Mouse (Mus musculus) naive thymus-derived CD4-positive, alpha-beta T cell, adult 2 months (primary cell): ENCODE measurements around the gene Tmeff2.
A peak's percentile ranks its signal among the peaks of the same experiment; 100 is the strongest.

Experiments used
- DNase-seq: peaks from one replicate; pipeline ENCODE4 v3.0.0-alpha.2; 2011; ENCODE audit warnings: low read depth

The Tmeff2 gene

DNA sequence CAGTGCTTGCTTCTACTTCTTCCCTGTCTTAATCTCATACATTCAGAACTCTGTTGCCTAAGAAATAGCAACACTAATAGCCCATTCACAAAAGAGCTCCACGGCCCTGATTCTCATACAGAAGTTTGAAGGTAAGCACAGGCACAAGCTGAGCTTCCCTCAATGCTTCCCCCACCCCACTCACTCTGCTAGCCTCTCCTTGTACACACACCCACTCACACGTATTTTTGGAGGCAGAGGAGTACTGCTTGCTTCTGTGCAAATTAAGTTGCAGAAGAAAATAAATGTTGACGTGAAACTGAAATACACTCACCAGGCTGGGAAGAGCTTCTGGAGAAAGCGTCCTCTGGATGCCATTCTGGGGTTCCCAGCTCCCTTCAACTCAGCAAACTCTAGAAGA lies 80.1 kb downstream of the Tmeff2 start:
- no peak for DNase-seq

DNA sequence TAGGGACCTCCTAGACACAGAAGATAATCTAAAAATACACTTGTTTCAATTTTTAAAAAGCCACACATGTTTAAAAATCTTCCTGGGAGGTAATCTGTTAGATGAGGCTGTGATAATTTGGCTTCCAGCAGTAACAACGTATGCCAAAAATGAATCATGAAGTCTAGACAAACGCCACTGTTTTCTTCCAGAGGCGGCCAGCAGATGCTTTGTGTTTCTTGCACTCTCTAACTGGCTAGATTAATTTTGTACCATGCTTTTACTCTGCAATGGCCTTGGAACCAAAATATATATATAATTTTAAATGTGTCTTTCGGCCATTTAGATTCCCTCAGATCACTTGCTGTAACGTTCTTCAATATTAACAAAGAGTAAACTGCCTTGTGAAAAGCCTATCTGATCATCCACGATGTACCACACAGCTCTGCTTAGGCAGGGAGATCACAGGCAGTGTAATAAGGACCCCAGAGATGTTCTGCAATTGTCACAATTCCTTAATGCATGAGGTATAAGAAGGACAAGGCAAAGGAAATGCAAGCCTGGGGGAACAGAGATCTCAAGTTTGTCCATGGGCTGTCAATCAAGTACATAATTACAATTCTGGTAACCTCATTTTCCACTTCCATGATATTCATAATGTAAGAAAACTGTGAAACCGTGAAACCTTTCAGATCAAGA lies 80.8 kb downstream of the Tmeff2 start:
- DNase-seq = no peak

GRCm38 (mm10) chr1:50990661-50991060 lies 90.2 kb downstream of the Tmeff2 start:
- DNase-seq = no peak

- DNase-seq = no peak
Measured at GRCm38 (mm10) chr1:50994505-50994904, 94.1 kb downstream of the Tmeff2 start.

- no peak for DNase-seq
Measured at GRCm38 (mm10) chr1:50999793-51000192, 99.3 kb downstream of the Tmeff2 start.

GRCm38 (mm10) chr1:51008344-51008743 lies 107.9 kb downstream of the Tmeff2 start:
- no peak for DNase-seq

GRCm38 (mm10) chr1:51040249-51040648 lies 139.8 kb downstream of the Tmeff2 start:
- DNase-seq = no peak

- DNase-seq = no peak
Measured at GRCm38 (mm10) chr1:51044810-51045209, 144.4 kb downstream of the Tmeff2 start.

GRCm38 (mm10) chr1:51064549-51064948 lies 164.1 kb downstream of the Tmeff2 start:
- no peak for DNase-seq

DNA sequence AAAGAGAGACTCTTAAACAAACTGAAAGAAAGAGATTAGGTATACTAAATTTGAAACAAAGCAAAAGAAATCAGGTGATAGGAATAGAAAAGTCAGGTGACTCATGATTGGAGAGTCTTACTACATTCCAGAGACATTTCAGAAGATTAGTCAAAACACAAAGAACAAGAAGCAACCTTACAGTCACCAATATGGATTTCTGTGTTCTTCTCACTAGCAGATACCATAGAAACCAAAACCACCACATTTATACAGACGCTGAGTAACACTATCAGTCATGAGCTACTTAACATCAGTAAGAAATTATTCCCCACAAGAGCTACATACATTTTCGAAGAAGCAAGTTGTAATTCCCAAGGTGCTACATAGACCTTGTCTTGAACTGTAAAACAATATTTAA lies 165.2 kb downstream of the Tmeff2 start:
- DNase-seq = no peak

DNA sequence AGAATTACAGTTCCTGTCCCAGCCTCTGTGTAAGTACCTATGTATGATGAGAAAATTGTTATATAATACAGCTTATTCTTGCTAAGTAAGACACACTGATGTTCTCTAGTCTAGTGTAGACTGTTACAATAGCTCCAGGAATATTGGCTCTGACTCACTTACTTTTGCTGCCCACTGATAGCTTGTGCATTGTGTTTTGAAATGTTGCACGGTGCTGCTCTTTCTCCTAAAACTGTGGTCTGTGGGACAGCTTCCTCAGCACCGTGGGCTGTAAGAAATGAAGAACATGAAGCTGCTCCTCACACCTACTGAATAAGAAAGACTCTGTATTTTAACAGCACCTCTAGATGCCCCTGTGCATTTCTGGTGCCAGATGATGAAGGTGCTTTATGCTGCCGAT lies 168.4 kb downstream of the Tmeff2 start:
- no peak for DNase-seq

DNA sequence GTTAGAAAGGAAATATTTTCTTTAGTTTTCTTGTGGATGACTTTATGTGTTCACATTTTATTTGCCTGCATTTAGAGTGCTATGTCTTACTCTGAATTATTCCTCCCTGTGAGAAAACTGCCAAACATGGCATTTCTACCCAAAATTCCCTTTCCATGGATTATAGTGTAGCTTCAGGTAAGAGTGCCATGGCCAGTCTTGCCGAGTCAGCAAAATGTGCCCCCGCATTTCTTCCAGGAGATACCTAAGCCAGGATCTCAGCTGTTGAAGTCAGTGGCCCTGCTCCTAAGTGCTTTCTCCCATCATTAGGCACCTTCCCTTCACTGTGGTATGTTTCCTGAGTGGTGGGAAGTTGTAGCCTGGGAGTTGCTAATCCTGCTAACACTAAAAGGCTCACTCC lies 168.8 kb downstream of the Tmeff2 start:
- DNase-seq = no peak

DNA sequence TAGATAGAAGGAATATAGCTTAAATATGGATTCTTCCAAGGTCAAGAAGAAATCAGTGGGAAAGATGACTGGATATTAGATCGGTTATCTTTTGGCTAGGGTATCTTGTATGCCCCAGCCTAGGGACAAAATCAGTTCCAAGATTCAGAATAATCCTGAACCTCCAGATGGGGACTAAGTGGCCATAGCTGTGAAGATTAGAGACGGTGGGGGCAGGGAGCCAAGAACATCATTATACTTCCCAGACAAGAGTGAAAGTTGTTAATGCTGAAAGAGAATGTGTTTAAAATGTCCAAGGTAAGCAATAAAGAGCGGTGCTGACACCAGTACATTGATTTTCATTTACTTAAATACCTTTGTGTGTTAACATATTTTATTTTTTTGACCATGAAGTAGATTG lies 173.6 kb downstream of the Tmeff2 start:
- no peak for DNase-seq

DNA sequence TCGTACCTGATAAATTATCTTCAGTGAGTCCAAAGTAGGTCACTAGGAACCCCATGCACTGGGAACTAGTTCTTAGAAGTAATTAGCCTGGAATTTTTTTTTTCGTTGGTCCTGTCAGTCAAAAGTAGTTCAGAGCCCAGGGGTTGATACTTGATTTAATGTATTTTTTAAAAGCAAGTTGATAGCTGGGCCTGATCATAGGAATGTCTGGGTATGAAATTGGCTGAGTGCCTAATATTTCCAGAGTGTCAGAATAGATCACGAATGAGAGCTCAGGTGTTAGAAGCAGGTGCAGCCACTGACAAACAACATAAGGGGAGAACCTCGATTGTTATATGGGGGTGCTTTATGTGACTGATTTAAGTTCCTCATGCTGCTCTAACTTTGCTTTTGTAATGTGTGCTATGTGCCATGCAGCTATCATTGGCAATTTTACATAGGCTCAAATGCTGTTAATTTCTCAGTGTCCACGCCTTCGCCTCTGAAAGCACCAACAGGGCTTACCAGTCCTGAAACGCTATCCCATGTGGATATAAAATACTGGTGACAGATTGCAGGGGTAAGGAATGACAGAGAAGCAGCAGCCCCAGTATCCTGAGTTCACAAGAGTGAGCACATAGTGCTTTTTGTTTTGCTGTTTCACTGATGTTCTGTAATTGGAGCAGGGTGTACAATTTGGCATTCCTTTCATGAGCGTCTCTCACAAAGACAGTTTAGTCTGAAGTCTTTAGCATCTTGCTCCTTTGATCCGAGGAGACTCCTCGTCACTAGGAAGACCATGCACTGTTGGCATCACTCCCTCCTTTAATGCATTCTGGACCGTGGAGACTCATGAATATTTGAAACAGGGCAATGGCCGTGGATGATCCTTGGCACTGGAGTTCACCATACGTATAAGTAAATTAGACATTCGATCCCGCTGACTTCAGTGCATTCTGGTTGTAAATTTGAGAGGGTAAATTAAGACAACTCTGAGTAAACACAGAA lies 175.6 kb downstream of the Tmeff2 start:
- no peak for DNase-seq

DNA sequence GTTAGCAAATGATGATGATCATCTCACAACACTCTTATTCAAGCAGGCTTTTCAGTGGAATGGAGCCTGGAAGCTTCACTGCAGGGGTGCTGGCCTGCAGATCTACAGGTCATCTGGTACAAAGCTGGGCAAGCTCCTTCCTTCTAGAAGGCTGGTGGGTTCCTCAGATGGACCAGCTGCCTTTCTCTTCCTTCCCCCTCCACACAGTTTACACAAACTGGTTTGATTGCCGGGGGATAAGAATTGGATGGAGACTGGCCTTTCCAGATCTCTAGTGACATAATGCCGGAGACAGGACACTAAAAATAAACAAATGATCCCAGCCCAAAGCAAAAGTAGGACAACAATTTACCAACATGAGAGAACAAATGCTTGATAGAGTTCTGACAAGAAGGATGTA lies 188.5 kb downstream of the Tmeff2 start:
- no peak for DNase-seq

DNA sequence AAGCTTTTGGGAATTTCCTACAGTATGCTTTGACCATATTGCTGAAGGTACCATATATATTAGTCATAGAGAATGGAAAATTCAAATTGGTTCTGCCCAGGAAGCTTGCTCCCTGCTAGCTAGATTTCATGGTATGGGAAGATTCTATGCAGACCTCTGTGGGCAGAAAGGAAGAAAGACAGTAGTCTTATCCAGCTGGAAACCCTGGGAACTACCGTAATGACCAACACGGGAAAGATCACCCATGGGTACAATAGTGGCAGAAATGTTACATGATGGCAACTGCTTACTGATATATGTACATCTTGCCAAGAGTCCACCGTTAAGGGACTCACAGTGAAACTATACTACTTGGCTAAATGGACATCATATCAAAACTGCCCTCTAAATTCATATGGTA lies 189.4 kb downstream of the Tmeff2 start:
- DNase-seq = no peak

DNA sequence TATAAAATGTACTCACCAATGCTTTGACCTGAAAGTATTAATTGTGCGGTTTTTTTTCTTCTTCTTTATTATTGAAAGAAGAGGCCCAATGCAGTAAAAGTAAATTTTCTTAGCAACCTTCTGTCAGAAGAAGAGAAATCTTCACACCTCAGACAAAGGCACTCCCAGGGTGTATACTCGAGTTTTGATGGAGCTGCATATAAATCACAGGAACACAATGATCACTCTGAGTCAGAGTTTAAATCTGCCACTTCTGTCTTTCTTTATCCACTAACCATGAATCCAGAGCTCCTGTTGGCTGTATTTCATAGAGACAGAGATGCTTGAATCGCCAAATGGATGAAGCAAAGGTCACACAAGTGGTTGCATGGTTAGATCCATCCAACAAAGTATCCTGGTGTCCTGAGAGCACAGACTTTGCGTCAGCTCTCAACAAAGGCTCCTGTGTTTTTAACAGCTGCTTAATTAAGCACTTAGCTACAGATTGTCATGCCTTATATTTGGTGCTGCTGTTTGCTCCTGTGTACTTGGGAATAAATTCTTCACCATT lies 189.8 kb downstream of the Tmeff2 start:
- DNase-seq = no peak

- DNase-seq = no peak
Measured at GRCm38 (mm10) chr1:51094713-51095112, 194.3 kb downstream of the Tmeff2 start.

- DNase-seq = no peak
Measured at GRCm38 (mm10) chr1:51096848-51097598, 196.6 kb downstream of the Tmeff2 start.

DNA sequence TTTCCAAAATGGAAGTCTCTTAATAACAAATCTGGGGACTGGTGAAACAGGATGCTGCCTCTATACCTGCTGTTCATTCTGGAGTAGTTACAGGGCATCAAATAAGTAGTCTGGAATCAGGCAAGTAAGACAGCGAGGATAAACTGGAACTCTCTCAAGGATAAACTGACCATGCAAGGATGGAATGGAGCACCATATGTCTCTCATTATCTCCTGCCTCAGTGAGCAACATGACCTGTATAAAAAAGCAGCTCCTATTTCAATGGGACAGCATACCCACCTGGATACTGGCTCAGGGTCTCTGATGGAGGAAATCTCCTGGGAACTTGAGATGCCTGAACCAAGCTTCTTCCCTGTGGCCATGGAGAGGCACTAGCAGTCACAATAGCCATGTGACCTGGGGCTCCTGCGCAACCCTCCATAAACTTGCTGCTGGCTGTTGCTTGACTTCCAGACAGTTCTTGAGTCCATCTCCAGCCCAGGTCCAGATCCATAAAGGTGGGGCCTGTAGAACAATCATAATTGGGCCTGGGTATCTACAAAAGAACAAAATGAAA lies 200.7 kb downstream of the Tmeff2 start:
- DNase-seq = no peak

DNA sequence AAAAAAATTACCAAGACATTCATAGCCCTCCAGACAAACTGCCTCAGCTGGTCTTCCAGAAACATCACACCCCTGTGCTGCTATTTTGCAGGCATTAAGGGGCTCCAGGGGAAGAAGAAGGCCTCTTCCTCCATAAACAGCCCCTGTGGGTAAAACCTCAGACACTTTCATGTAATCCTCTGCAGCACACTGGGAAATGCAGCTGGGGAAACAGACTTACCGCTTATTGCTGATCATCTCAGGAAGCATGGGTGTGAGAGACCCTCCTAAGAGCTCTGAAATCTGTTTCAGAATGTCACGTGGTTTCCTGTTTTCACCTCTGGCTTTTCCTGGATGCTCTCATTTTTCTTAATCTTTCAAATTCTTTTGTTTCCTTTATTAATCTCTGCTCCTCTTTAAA lies 204.3 kb downstream of the Tmeff2 start:
- peak; percentile 11 for DNase-seq

GRCm38 (mm10) chr1:51106401-51106920 lies 206.0 kb downstream of the Tmeff2 start:
- no peak for DNase-seq
